Mouse (Mus musculus): ENCODE results near the gene Folr2. TPM values are rescaled to one million over a fixed set of nuclear protein-coding genes. Genes with fewer than 3 reads are reported as not detected.

Gene Folr2
- polyA plus RNA-seq, 1 experiment = 99.3 TPM

- no peak for DNase-seq (ENCODE audit: low spot score)
Observed at GRCm38 (mm10) chr7:101866491-101867265, 9.7 kb upstream of the Folr2 start.

- DNase-seq (ENCODE audit: low spot score) = no peak
Observed at GRCm38 (mm10) chr7:101863415-101863814, 6.4 kb upstream of the Folr2 start, which contains the start of gene Anapc15. Anapc15 (plus strand) TSS chr7:101863715.

- DNase-seq (ENCODE audit: low spot score) = no peak
Observed at GRCm38 (mm10) chr7:101862291-101862690, 5.3 kb upstream of the Folr2 start.

GRCm38 (mm10) chr7:101860978-101861377 is 4.0 kb upstream of the Folr2 start:
- no peak for DNase-seq (ENCODE audit: low spot score)

GRCm38 (mm10) chr7:101858362-101858761 is 1.4 kb upstream of the Folr2 start:
- DNase-seq (ENCODE audit: low spot score) = no peak

- DNase-seq (ENCODE audit: low spot score) = no peak
Observed at GRCm38 (mm10) chr7:101853816-101854215, 3.2 kb downstream of the Folr2 start.

- DNase-seq (ENCODE audit: low spot score) = no peak
Observed at GRCm38 (mm10) chr7:101852846-101853245, 4.1 kb downstream of the Folr2 start.

GRCm38 (mm10) chr7:101851689-101852088 is 5.3 kb downstream of the Folr2 start:
- DNase-seq (ENCODE audit: low spot score) = no peak

DNA sequence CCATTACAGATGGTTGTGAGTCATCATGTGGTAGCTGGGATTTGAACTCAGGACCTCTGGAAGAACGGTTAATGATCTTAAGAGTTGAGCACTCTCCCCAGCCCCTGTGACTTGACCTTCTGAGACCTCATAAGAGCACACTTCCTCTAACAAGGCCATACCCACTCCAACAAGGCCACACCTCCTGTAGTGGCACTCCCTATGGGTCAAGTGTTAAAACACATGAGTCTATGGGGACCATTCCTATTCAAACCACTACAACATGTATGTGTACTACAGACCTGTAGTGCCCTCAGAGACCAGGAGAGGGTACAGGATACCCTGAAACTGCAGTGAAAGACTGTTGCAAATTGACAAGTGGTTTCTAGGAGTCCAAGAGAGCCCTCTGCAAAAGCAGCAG is 9.1 kb downstream of the Folr2 start:
- DNase-seq (ENCODE audit: low spot score) = no peak

GRCm38 (mm10) chr7:101844186-101844585 is 12.8 kb downstream of the Folr2 start:
- no peak for DNase-seq (ENCODE audit: low spot score)

GRCm38 (mm10) chr7:101837606-101838471 is 19.2 kb downstream of the Folr2 start, which contains the start of gene Inppl1:
Inppl1 (minus strand) TSS chr7:101838229.
- peak; percentile 74 for DNase-seq (ENCODE audit: low spot score)

DNA sequence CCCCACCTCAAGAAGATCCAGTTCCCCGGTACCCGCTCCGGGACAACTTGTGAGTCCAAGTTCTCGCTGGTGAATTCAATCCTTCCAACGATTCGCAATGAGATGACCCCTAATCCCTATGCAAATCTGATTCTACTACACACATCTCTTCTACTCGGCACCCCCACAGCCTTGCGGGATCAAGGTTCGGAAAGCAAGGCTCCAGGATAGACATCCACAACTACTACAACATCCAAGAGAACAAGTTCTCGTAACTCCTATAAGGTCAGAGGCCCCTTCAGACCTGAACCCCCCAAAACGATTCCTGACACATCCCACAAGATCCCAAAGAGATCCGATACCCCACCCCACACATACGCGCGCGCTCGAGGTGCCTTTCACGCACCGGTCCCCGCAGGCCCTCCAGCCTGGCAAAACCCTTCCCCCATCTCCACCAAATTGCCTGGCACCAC is 19.8 kb downstream of the Folr2 start:
- peak; percentile 74 for DNase-seq (ENCODE audit: low spot score)

- peak; percentile 56 for DNase-seq (ENCODE audit: low spot score)
Observed at GRCm38 (mm10) chr7:101836271-101837153, 20.5 kb downstream of the Folr2 start.

- DNase-seq (ENCODE audit: low spot score) = no peak
Observed at GRCm38 (mm10) chr7:101835457-101836109, 21.4 kb downstream of the Folr2 start.

DNA sequence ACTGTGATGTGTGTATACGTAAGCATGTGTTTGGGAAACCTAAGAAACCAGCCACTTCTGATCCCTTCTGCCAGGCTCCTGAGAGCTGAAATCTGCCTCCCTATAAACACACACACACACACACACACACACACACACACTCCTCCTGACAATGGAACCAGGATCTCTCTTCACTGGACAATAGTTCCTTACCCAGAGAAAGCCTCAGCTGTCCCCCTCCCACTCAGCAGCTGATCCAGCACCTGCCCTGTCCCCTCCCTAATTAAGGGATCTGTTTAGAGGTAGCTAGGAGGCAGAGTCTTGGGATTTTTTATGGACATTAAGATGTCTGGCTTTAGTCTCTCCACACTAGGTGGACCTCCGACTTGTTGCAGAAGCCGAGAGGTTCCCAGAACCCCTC is 22.1 kb downstream of the Folr2 start:
- no peak for DNase-seq (ENCODE audit: low spot score)

DNA sequence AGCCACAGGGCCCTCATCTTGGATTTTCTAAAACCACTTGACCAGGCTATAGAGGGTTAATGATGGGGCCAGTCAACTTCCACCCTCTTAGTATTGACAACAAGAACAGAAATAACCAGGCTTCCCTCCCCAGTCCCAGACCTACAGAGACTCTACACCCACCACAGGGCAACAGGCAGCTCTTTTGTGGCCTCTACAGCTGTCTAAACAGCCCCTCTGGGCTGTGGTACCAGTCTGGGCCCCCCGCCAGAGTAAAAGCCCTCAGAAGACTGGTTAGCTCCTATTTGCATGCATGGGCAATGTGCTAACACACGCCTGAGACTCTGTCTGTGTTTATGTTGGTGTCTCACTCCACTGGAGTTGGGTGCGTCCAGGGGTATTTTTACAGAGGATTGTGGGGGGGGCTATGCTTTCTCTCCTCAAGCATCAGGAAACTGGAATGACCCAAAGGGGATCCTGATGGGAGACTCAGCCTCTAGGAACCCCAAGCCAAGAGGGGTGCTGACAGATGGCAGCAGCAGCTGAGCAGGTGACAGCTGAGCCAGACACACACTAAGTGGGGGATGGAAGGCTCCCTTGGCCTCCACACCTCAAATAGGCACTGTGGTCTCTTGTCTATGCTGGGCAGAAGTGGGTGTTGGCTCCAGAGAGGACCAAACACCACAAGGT is 22.9 kb downstream of the Folr2 start:
- DNase-seq (ENCODE audit: low spot score) = no peak

DNA sequence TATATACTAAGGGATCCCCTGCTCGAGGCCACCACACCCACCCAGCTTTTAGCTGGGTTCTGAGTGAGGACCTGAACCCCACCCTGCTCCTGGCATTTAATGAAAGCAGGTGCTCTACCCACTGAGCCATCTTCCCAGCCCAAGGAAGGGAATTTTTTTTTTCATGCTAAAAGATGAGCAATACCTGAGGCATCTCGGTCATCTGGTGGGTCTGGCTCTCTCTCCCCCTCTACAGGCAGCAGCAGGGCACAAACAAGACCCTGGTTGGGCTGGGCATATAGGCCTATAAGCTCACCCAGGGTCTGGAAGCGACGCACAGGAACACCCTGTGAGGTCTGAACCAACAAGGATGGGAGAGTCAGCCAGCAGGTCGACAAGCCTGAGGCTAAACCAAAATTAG is 23.6 kb downstream of the Folr2 start:
- DNase-seq (ENCODE audit: low spot score) = no peak

- DNase-seq (ENCODE audit: low spot score) = no peak
Observed at GRCm38 (mm10) chr7:101832372-101832771, 24.6 kb downstream of the Folr2 start.

GRCm38 (mm10) chr7:101831437-101831836 is 25.6 kb downstream of the Folr2 start:
- no peak for DNase-seq (ENCODE audit: low spot score)

DNA sequence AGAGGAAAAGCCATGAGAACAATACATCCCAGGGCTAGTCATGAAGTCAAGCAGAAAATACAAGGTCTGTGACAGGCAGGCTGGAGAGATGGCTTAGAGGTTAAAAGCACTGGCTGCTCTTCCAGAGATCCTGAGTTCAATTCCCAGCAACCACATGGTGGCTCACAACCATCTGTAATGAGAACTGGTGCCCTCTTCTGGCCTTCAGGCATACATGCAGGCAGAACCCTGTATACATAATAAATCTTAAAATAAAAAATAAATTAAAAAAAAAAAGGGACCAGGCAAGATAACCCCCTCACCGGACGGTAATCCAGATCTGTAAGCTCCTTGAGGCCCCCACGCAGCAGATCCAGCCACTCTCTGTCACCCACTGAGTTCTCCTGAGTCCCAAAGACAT is 26.6 kb downstream of the Folr2 start:
- DNase-seq (ENCODE audit: low spot score) = no peak
